Mouse (Mus musculus) hindbrain, embryonic 15.5 days (tissue): ENCODE data around the gene Crispld2. TPM values are rescaled to one million over a fixed set of nuclear protein-coding genes. Genes with fewer than 3 reads are reported as not detected.

Experiments
- ATAC-seq: fragments of 200-750 bp; cut with Nextera tagmentation; 2 replicates; pipeline ENCODE4 v1.8.0; 2017; ENCODE audit warnings: low read depth, moderate number of reproducible peaks, moderate TSS enrichment; ENCODE audit not compliant: low FRiP score
- H3K27ac ChIP-seq: fragments of 300-500 bp; sonication (generic); replicated peaks from 2 replicates; pipeline ENCODE4 v1.5.1; 2015; ENCODE audit warnings: mild to moderate bottlenecking, inconsistent platforms
- H3K27me3 ChIP-seq: fragments of 300-500 bp; sonication (generic); 2 replicates; pipeline ENCODE4 v1.6.1; 2015; ENCODE audit warnings: control low read depth, inconsistent platforms
- H3K36me3 ChIP-seq: fragments of 300-500 bp; sonication (generic); 2 replicates; pipeline ENCODE4 v1.6.1; 2015; ENCODE audit warnings: control low read depth, inconsistent platforms
- H3K4me1 ChIP-seq: fragments of 300-500 bp; sonication (generic); replicated peaks from 2 replicates; pipeline ENCODE4 v1.6.1; 2015; ENCODE audit warnings: control low read depth, inconsistent platforms
- H3K4me2 ChIP-seq: fragments of 300-500 bp; sonication (generic); 2 replicates; pipeline ENCODE4 v1.6.1; 2015; ENCODE audit warnings: moderate library complexity, mild to moderate bottlenecking, inconsistent platforms
- H3K4me3 ChIP-seq: fragments of 300-500 bp; sonication (generic); 2 replicates; pipeline ENCODE4 v1.5.1; 2015; ENCODE audit warnings: mild to moderate bottlenecking, inconsistent platforms
- H3K9ac ChIP-seq: fragments of 300-500 bp; sonication (generic); 2 replicates; pipeline ENCODE4 v1.6.1; 2015; ENCODE audit warnings: inconsistent platforms
- H3K9me3 ChIP-seq: fragments of 300-500 bp; sonication (generic); 2 replicates; pipeline ENCODE4 v1.6.1; 2016; ENCODE audit warnings: control low read depth, inconsistent platforms
- WGBS: fragments of 180-500 bp; shearing (Covaris S2); methylation state at CpG from one replicate; pipeline ENCODE4 v1.1.7; 2015; 5-methylcytosine and 5-hydroxymethylcytosine counted together
- polyA plus RNA-seq: library from polyadenylated mRNA; unstranded; fragments of >200 nt; fragmentation: Nextera tagmentation; extraction: Ambion mirVana; gene quantifications from 2 replicates; pipeline ENCODE4 v1.2.1, GENCODE M21; 2015

Gene Crispld2
- polyA plus RNA-seq, 1 experiment from 2014 or later: 1.8 TPM

- no peaks in the 10 kb centered on the region for H3K36me3 ChIP-seq
- ATAC-seq: no peak
- H3K4me3 ChIP-seq: no peak overlapping the region
- 93% methylated on average over 12 of the region's 12 CpGs for WGBS
- H3K4me1 ChIP-seq: no peaks in the 10 kb centered on the region
- H3K9ac ChIP-seq: no peak overlapping the region
- no peak overlapping the region for H3K4me2 ChIP-seq
- H3K9me3 ChIP-seq: no peaks in the 10 kb centered on the region
- no peaks in the 10 kb centered on the region; the same call in 1 of the 2 replicates for H3K27me3 ChIP-seq
- no peak overlapping the region for H3K27ac ChIP-seq
These were observed 46.5 kb downstream of the Crispld2 start for GRCm38 (mm10) chr8:120038741-120039140.

- Histone ChIP-seq H3K4me1 (no peaks in the 10 kb centered on the region), H3K27ac (no peak overlapping the region), H3K4me2 (no peak overlapping the region), H3K4me3 (no peak overlapping the region), H3K27me3 (no peaks in the 10 kb centered on the region; the same call in 1 of the 2 replicates), H3K9me3 (no peaks in the 10 kb centered on the region), H3K36me3 (no peaks in the 10 kb centered on the region), H3K9ac (no peak overlapping the region)
- ATAC-seq: no peak
- 81% methylated on average over 11 of the region's 11 CpGs for WGBS
These were observed 47.2 kb downstream of the Crispld2 start for GRCm38 (mm10) chr8:120039313-120039919.

DNA sequence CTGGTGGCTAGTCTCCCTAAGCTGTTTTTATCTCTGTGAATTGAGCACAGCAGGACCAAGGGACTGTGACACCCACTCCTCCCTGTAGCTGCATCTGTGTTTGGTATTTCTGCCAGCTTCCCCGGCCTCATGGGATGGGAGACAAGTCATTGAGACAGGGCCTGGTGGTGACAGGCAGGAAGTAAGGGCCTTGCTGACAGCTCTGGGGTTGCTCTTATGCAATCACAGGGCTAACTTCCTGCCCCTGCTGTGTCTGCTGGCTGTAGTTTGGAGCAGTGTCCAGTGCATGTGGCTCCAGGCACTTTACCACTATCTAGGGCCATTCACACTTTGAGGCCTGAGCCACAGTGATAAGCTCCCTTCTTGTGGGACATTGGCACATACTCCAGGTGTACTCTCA, 48.6 kb downstream of the Crispld2 start:
- Histone ChIP-seq H3K27me3 (no peaks in the 10 kb centered on the region; the same call in 1 of the 2 replicates), H3K4me1 (no peaks in the 10 kb centered on the region), H3K9me3 (no peaks in the 10 kb centered on the region), H3K27ac (no peak overlapping the region), H3K4me2 (no peak overlapping the region), H3K4me3 (no peak overlapping the region), H3K9ac (no peak overlapping the region), H3K36me3 (no peaks in the 10 kb centered on the region)
- no peak for ATAC-seq
- 71% methylated on average over 1 of the region's 1 CpGs for WGBS

DNA sequence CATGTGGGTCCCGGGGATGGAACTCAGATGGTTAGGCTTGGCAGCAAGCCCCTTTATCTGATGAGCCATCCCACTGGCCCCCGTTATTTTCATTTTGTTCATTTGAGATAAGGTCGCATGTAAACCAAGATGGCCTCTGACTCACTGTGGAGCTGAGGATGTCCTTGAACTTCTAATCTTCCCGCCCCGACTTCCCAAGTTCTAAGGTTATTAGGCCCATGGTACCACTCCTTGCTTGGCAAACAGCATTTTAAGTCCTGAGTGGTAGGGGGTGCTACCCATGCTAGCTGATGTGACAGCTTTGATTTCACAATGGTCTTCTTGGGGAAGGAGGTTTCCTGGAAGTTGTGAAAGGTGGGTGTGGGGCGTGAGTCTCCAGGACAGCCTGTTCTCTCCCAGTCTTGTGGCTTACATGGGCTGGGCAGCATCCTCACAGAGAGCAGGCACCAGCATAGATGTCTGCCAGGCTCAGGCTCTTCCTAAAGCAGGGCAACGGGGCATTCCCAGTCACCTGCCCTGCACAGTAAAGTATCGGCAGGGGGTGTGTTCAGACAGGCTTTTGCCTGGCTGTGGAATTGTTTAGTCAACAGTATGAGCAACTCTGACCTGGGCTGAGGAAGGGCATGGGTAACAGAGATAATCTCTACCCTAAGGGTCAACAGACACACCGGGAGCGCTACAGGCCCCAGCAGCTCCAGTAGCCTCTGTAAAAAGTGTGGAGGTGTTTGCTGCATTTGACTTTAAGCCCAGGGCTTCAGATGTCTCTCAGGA, 50.5 kb downstream of the Crispld2 start:
- H3K27me3 ChIP-seq: no peaks in the 10 kb centered on the region; the same call in 1 of the 2 replicates
- H3K9ac ChIP-seq: no peak overlapping the region
- no peak for ATAC-seq
- no peaks in the 10 kb centered on the region for H3K36me3 ChIP-seq
- 82% methylated on average over 10 of the region's 10 CpGs for WGBS
- H3K9me3 ChIP-seq: no peaks in the 10 kb centered on the region
- no peak overlapping the region for H3K4me2 ChIP-seq
- no peak overlapping the region for H3K27ac ChIP-seq
- 0 out of 2 replicates have a peak, but pooled peaks cover 2% of the 10 kb centered on the region for H3K4me1 ChIP-seq
- no peak overlapping the region for H3K4me3 ChIP-seq

DNA sequence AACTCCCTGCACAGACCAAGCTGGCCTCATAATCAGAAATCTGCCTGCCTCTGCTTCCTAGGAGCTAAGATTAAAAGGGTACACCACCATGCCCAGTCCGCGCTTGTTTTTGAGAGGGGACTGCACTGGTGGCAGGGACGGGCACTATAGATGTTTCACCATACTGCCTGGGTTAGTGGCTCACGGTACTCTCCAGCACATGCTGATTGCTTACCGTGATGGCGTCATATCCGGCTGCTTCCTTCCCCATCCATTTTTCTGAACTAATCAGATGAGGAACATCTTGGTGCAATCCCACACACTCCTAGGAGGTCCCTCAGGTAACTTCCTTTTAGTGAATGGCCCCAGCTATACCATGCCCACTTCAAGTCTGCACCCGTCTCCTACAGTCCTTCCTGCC, 52.7 kb downstream of the Crispld2 start:
- WGBS: 84% methylated on average over 8 of the region's 8 CpGs
- Histone ChIP-seq H3K4me2 (no peak overlapping the region), H3K4me1 (0 out of 2 replicates have a peak, but pooled peaks cover 2% of the 10 kb centered on the region), H3K4me3 (no peak overlapping the region), H3K9ac (no peak overlapping the region), H3K36me3 (no peaks in the 10 kb centered on the region), H3K27ac (no peak overlapping the region), H3K27me3 (no peaks in the 10 kb centered on the region), H3K9me3 (no peaks in the 10 kb centered on the region)
- ATAC-seq: no peak

GRCm38 (mm10) chr8:120045471-120045870, 53.2 kb downstream of the Crispld2 start:
- Histone ChIP-seq H3K36me3 (no peaks in the 10 kb centered on the region), H3K9ac (no peak overlapping the region), H3K4me1 (0 out of 2 replicates have a peak, but pooled peaks cover 2% of the 10 kb centered on the region), H3K9me3 (no peaks in the 10 kb centered on the region), H3K27me3 (no peaks in the 10 kb centered on the region), H3K4me3 (no peak overlapping the region), H3K4me2 (no peak overlapping the region), H3K27ac (no peak overlapping the region)
- WGBS: 65% methylated on average over 5 of the region's 5 CpGs
- ATAC-seq: no peak

- no peak for ATAC-seq
- WGBS: 61% methylated on average over 14 of the region's 14 CpGs
These were observed 54.2 kb downstream of the Crispld2 start for GRCm38 (mm10) chr8:120046258-120047020.

DNA sequence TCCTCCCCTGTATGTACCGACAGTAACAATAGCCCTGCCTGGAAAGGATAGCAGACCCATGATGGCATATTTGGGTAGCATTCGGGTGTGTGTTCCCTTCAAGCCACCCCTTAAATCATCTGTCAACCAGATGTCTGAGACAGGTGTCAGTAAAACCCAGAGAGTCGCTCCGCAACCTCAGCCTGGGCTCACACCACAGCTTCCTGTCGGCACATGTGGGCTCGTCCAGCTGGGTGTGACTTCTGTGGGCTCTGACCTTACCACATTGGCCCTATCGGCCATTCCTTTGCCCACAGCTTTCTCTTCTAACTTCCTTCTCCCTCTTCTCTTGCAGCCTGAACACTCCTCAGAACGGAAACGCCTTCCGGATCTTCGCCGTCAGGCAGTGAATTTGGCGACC, 57.7 kb downstream of the Crispld2 start:
- Histone ChIP-seq H3K36me3 (no peaks in the 10 kb centered on the region), H3K4me1 (0 out of 2 replicates have a peak, but pooled peaks cover 2% of the 10 kb centered on the region), H3K27me3 (no peaks in the 10 kb centered on the region), H3K4me2 (no peak overlapping the region), H3K4me3 (no peak overlapping the region), H3K27ac (no peak overlapping the region), H3K9me3 (no peaks in the 10 kb centered on the region), H3K9ac (no peak overlapping the region)
- no peak for ATAC-seq
- 88% methylated on average over 13 of the region's 13 CpGs for WGBS

More at GRCm38 (mm10) chr8:120046258-120047020, 54.2 kb downstream of the Crispld2 start:
- Histone ChIP-seq H3K4me3 (no peak overlapping the region), H3K4me1 (0 out of 2 replicates have a peak, but pooled peaks cover 2% of the 10 kb centered on the region), H3K9ac (no peak overlapping the region), H3K4me2 (no peak overlapping the region), H3K9me3 (no peaks in the 10 kb centered on the region), H3K36me3 (no peaks in the 10 kb centered on the region), H3K27me3 (no peaks in the 10 kb centered on the region), H3K27ac (no peak overlapping the region)

GRCm38 (mm10) chr8:120050376-120050775, 58.1 kb downstream of the Crispld2 start:
- H3K36me3 ChIP-seq: no peaks in the 10 kb centered on the region
- 0 out of 2 replicates have a peak, but pooled peaks cover 2% of the 10 kb centered on the region for H3K4me1 ChIP-seq
- H3K27ac ChIP-seq: no peak overlapping the region
- no peak overlapping the region for H3K4me2 ChIP-seq
- WGBS: 85% methylated on average over 10 of the region's 10 CpGs
- no peaks in the 10 kb centered on the region for H3K27me3 ChIP-seq
- no peaks in the 10 kb centered on the region for H3K9me3 ChIP-seq
- H3K9ac ChIP-seq: no peak overlapping the region
- ATAC-seq: no peak
- H3K4me3 ChIP-seq: no peak overlapping the region

DNA sequence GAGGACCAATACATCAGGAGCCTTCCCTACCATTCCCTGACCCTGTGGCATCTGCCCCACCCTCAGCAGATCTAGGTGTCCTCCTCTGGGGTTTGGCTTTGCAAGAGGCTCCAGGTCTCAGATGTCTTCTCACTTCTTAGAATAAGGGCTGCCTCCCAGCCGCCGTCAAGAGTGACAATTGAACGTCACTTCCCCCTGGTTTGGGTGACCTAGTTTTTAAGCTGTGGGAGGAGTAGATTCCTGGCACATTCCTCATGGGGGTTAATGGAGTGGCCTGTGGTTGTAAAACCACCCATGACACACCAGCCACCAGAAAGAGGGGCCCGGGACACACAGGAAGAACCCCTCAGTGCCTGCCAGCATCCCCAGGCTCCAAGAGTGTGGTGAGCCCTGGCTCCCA, 58.8 kb downstream of the Crispld2 start:
- no peak overlapping the region for H3K9ac ChIP-seq
- H3K9me3 ChIP-seq: no peaks in the 10 kb centered on the region
- 0 out of 2 replicates have a peak, but pooled peaks cover 2% of the 10 kb centered on the region for H3K4me1 ChIP-seq
- H3K27me3 ChIP-seq: no peaks in the 10 kb centered on the region
- 72% methylated on average over 4 of the region's 4 CpGs for WGBS
- H3K36me3 ChIP-seq: no peaks in the 10 kb centered on the region
- no peak overlapping the region for H3K27ac ChIP-seq
- ATAC-seq: no peak
- no peak overlapping the region for H3K4me2 ChIP-seq
- H3K4me3 ChIP-seq: no peak overlapping the region

GRCm38 (mm10) chr8:120051908-120052307, 59.7 kb downstream of the Crispld2 start:
- Histone ChIP-seq H3K9ac (no peak overlapping the region), H3K4me1 (no peaks in the 10 kb centered on the region), H3K4me2 (no peak overlapping the region), H3K27me3 (no peaks in the 10 kb centered on the region), H3K4me3 (no peak overlapping the region), H3K27ac (no peak overlapping the region), H3K36me3 (no peaks in the 10 kb centered on the region), H3K9me3 (no peaks in the 10 kb centered on the region)
- 91% methylated on average over 4 of the region's 4 CpGs for WGBS
- no peak for ATAC-seq

DNA sequence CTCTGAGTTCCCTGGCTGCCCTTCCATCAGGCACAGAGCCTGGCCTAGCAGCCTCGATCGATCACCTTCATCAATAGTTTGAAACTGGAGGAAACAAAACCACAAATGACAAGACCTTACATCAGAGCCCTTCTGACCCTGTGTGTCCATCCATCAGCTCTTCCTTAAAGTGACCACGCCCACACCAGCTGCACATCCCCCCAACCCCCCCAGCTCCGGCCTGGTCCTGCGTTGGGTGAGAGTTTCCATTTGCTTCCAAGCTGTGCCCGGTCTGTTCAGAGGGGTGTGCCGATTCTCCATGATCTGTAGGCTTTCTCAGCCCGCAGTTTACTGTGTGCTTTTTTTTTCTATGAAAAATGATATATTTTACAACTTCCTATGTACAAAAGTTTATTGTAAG, 60.1 kb downstream of the Crispld2 start:
- ATAC-seq: no peak
- H3K27ac ChIP-seq: no peak overlapping the region
- 78% methylated on average over 8 of the region's 8 CpGs for WGBS
- H3K9me3 ChIP-seq: no peaks in the 10 kb centered on the region
- H3K4me1 ChIP-seq: no peaks in the 10 kb centered on the region
- H3K36me3 ChIP-seq: no peaks in the 10 kb centered on the region
- no peak overlapping the region for H3K4me2 ChIP-seq
- H3K27me3 ChIP-seq: no peaks in the 10 kb centered on the region
- H3K9ac ChIP-seq: no peak overlapping the region
- no peak overlapping the region for H3K4me3 ChIP-seq
